Mouse (Mus musculus) kidney, adult 11 months (tissue): ENCODE results near the gene Zic2.
"Not testable (repeated sequence)": the region's sequence is repeated elsewhere in the genome, so short reads cannot be mapped to it uniquely, and the experiment has no call there.

ENCODE experiments used
- DNase-seq: peaks from one replicate; pipeline ENCODE4 v3.0.0; 2022

Zic2 gene

DNA sequence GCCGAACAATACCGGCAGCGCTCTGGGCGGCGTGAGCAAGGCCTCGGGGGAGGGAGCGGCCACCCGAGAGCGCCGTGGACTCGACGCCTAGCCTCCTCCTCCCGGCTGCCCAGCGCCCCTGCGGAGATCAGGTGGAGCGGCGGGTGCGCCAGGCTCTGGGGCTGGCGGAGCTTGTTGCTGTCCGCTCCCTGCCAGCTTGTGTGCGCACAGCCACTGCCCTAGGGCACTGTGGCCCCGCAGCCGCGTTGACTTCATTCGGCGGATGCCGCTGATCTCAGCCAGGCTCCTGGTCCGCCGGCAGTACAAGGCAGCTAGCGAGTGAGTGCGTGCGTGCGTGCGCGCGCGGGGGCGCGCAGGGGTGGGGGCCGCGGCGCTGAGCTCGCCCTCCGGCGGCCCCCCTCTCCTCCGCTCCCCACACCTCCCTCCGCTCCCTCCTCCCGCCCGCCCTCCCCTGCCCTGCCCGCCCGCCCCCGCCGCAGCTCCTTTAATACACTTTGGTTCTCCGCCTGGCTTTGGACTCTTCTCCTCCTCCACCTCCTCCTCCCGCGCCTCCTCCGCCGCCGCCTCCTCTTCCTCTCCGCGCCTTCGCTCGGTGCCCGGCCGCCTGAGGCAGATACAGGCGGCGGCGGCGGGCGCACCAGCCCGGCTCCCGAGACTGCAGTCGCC lies at the start of gene Zic2:
Zic2 (plus strand) TSS at position 545 of the 666 bp plus-strand sequence.
- no peak for DNase-seq

DNA sequence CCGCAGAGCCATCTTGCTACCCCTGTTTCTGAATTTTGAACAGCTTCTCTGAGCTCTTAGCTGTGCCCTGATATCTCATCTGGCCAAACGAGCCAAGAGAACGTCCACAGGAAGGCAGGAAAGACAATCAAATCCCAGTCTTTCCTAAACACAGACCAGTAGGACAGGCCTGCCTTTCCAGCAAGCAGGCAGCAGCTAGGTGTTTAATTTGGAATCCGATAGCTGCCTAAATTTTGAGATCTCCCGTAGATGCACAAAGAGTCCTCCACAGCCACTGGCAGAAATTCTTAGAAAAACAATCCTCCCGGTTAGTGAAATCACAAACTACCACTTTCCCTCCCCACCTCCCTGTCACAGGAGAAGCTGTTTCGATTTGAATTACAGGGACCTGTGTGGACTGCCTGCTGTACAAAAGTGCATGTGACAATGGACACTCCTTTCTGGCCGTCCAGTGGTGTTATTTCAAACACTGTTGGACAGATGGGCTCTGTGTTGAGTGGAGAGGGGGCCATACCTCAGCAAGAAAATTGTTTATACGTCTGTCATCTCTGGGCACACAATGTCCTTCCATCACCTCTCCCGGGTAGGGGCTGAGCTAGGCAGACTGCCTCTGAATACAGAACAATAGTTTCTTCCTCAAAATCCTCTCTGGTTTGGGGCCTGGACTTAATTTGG lies 48.6 kb upstream of the Zic2 start:
- no peak for DNase-seq

DNA sequence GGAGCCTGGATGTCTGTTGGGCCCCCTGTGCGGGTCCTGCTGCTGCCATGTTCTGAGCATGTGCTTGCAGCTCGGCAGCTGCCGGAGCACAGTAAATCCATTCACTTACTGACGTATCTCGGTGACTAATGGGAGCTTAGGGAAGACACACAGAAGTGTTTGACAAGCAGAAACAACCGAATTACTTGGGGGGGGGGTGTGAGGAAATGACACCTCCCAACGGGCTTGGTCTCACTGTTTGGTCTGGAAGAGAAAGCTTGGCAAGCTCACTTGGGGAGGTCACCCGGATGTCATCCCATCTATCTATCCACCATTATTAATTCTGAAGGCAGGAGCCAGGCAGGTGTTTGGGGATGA lies 48.1 kb upstream of the Zic2 start:
- DNase-seq: no peak

- no peak for DNase-seq
Observed at GRCm38 (mm10) chr14:122427654-122428053, 47.6 kb upstream of the Zic2 start.

DNA sequence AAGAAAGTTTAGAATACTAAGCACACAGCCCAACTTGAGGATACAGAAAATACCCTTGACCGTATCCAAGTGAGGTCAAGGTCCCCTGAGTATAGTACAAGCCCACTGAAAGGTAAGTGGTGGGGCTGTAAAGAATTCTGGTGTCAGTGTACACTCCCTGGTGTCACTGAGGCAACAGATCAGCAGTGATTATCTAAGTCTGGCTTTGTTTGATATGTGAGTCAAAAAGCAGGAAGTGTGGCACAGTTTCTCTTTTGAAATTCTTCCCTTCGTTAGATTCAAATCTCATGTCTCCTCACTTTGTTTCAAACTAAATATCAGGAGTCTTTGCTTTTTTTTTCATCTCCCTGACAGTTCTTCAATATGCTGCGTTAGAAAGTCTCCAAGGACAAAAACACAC lies 42.7 kb upstream of the Zic2 start:
- DNase-seq: no peak

GRCm38 (mm10) chr14:122434039-122434438 lies 41.2 kb upstream of the Zic2 start:
- DNase-seq: no peak

- DNase-seq: no peak
Observed at GRCm38 (mm10) chr14:122436850-122437249, 38.4 kb upstream of the Zic2 start.

- DNase-seq: no peak
Observed at GRCm38 (mm10) chr14:122449601-122450495, 25.4 kb upstream of the Zic2 start.

GRCm38 (mm10) chr14:122450496-122451382 lies 24.5 kb upstream of the Zic2 start, which contains the start of gene Gm5089:
Gm5089 (minus strand) TSS chr14:122451115.
- peak; percentile 65 for DNase-seq

DNA sequence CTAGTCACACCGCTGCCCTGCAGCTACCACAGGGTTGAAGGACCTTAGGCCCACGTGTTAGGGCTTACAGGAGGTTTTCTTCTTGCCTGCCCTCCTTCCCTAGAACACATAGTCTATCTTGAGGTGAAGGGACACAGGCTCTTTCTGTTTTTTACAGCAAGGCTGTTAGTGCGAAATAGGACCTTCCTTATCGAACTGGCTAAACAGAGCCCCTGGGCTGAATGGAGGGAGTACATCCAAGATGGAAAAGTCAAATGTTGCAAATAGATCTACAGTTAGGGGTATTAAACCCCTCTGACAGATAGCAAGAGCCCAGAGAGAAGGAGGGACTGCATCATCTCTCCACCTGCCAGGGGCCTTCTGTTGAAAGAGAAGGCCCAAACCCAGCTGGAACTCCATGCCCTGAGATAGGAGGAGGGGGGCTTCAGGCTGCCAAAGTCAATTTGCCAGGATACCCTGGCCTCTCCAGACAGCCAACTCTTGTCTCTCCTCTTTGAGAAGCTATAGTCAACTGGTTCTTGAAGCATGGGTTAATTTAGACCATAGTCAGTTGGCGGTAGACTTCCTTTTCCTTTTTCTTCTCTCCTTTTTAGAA lies 23.6 kb upstream of the Zic2 start:
- no peak for DNase-seq

DNA sequence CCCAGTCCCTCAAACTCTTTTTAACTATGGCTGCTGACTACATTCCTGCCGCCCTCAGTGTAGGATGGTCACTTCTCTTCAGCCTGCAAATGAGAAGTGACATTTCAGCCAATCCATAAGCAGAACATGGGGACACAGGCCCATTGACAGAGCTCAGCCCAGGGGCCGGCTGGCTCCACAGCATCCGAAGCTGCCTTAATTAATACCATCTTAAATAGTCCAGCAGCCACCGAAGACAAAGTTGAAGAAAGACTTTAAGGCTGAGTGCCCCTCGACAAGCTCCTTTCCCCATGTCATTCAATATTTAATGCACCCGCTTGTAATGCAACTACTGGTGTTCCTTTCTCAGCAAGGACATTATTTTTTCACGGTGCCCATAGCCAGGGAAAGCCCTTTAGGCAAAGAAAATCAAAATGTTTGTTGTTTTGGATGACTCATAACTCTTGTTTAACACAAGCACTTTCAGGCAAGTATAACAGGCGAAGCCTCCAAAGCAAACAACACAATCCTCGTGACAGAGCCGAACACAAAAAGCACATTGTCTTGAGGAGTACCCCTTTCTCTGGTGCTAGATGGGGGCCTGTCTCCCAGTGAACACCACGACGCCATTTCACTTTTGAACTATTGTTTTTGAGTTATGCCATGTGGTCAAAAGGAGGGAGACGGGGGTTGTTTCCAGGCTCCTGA lies 22.4 kb upstream of the Zic2 start:
- DNase-seq: no peak

GRCm38 (mm10) chr14:122453388-122453995 lies 21.7 kb upstream of the Zic2 start:
- no peak for DNase-seq

DNA sequence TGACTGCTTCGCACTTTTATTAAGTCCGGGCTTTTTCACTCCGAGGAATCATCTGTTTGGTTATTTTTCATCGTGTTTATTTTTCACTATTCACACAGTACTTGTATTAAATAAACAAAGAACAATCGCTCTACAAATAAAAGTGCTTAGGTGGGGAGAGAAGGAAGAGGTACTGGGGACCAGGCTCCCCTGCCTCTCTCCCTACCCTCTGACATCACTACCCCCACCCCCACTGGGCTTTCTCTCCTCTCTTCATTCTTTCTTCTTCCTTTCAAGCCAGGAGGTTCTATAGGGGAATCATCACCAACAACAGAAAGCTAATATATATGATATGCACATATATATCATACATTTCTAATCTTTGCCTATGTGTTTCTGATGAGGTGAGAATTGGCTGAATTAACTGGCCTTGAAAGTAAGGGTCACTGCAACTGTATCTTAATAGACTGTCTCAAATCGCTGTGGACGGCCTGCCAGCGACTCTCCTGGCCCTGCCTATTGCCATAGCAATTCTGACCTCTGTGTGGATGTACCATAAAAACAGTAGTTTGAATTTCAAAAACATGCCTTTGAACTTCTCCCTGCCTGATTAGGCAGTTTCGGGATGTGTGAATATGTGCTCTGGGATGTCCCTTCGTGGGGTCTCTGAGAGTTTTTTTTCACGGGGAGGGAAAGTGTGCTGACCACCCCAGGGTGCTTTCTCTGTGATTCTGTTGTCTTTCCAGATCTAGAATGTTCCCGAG lies 21.1 kb upstream of the Zic2 start:
- DNase-seq: no peak

- DNase-seq: no peak
Observed at GRCm38 (mm10) chr14:122454901-122455561, 20.2 kb upstream of the Zic2 start.

DNA sequence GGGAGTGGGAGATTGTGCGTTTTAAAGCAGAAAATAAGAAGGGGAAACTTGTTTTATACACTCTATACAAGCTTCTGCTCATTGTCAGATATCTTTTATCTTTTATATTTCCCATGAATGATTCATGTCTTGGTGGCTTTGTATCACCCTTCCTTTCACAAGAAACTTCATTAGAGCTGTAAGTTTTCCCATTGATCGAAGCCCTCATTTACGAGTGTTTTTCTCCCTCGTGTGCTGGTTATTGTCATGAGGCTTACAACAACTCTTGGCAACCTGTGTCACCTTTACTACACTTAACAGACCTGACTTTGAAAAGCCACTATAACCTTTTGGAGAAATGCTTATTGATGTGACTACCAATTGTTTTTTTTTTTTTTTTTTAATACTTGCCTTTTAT lies 19.7 kb upstream of the Zic2 start:
- DNase-seq: no peak

DNA sequence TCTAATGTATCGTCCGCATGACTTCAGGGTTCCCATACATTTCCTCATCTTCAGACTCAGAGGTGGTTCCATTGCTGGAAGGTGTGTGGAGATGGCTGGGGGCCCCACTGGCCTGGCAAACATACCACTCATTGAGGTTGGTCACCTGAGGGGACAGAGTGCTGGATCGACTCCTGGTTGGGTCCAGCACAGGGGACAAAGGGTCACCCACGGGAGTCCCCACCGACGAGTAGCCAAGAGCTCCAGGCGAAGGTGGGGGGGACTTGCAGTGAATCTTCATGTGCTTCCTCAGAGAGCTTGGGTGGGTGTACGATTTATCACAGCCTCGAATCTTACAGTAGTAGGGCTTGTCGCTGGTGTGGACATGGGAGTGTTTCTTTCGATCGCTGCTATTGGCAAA lies 15.9 kb upstream of the Zic2 start:
- not testable (repeated sequence) for DNase-seq

DNA sequence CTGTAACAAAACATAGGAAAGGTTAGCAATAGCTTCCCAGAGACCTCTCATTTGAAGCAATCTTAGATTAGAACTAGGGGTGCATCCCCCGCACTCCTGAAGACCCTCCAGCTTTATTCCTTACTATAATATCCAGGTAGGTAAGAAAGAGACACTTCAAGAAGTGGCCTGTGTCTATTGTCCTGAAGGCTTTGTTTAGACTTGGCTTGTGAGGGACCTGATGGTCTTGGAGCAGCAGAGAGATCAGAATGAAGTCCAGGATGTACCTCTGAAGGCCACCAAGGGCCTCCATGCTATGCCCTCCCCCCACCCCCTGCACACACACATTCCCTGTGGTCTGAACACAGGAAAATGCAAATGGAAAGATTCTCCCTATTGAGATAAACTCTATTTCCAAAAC lies 15.5 kb upstream of the Zic2 start:
- no peak for DNase-seq

GRCm38 (mm10) chr14:122460226-122460625 lies 15.0 kb upstream of the Zic2 start:
- DNase-seq: no peak

DNA sequence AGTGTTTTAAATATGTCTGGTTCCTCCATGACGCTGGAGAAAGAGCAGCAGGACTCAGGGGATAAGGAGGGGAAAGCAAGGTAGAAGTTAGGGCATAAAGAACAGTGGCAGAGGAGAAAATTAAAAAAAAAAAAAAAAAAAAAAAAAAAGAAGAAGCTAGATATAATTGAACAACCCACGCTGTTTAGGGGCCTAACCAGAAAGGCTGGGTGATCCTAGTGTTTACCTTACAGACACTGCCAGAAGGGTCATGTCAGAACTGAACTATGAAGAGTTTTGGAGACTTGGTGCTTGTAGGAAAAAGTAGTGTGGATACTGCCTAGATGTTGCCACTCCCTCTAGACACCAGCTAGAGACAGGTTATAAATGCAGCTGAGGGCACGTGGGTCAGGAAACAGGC lies 13.7 kb upstream of the Zic2 start:
- DNase-seq: no peak

DNA sequence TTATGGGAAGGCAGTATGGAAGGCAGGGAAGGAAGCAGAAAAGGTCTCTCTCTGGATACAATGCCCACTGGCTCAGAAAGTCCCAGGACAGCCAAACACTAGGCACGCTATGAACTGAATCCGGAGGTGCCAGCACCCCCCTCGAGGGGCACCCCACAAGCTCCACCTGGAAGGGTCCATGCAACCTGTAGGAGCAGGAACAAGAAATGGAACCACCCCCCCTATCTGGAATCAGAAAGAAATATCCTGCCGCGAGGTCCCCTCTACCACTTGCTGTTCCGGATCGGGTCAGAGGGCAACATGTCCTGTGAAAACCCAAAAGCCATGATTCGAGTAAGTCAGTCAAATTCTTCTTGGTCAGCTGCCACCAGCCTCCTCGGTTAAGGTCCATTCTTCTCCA lies 13.3 kb upstream of the Zic2 start:
- no peak for DNase-seq
